In the genomic region with DNA sequence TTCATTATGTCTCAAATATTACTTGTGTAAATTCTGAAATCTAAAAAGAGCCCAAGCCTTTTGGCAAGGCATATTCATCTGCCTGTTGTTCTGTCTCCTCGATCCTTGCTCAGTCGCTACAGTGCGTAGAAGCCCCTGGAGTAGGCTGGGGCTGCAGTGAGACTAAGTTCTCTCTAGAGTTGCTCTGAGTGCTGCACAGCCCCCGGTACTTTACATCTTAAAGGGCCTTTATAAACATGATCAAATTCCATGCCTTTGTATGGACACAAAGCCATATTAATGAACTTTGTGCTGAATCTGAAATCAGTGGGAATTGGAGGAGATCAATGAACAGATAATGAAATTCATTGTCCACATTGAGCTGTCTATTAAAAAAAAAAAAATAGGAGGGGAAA, we compare ENCODE assay signal across 15 mouse cellular contexts.
DNase-seq lines count a peak whose midpoint lies in the region; ATAC-seq and TF ChIP-seq lines count a peak whose summit lies in the region.
"Had no signal": no experiment of that assay in that cellular context is flagged by ENCODE, and none has a peak within 500 bp of the region (broad histone marks: within the 10 kb centered on the region; RNA-seq: fewer than 3 reads in every experiment).

No protein-coding gene starts in this region.

- no peak for TF ChIP-seq CTCF in midbrain, postnatal 0 days (IDR thresholded peaks at IDR 0.05)

- H3K36me3 ChIP-seq in embryonic facial prominence, embryonic 11.5 days (replicated peaks; ENCODE audit: control insufficient read depth, insufficient read depth, low read depth, low read length), result no peaks in the 10 kb centered on the region
- peaks cover 46% of the 10 kb centered on the region for H3K36me3 ChIP-seq in embryonic facial prominence, embryonic 10.5 days (replicated peaks)
- H3K36me3 ChIP-seq in midbrain, embryonic 10.5 days, result peaks cover 31% of the 10 kb centered on the region
- no peaks in the 10 kb centered on the region for H3K36me3 ChIP-seq in midbrain, postnatal 0 days (ENCODE audit: insufficient read depth, low read length)
- H3K36me3 ChIP-seq in embryonic facial prominence, embryonic 13.5 days, result peaks cover 32% of the 10 kb centered on the region
- H3K36me3 ChIP-seq in midbrain, embryonic 13.5 days, result no peaks in the 10 kb centered on the region
- H3K36me3 ChIP-seq in kidney, embryonic 15.5 days, result peaks cover 12% of the 10 kb centered on the region
- H3K36me3 ChIP-seq: neural tube, embryonic 12.5 days had no signal

- H3K9ac ChIP-seq in embryonic facial prominence, embryonic 11.5 days (replicated peaks; ENCODE audit: low read length), result no peak overlapping the region
- no peak overlapping the region for H3K9ac ChIP-seq in midbrain, postnatal 0 days (replicated peaks; ENCODE audit: low read length, poor library complexity, severe bottlenecking)
- no peak overlapping the region for H3K9ac ChIP-seq in embryonic facial prominence, embryonic 13.5 days
- H3K9ac ChIP-seq in midbrain, embryonic 13.5 days (replicated peaks), result no peak overlapping the region
- no peak overlapping the region for H3K9ac ChIP-seq in kidney, embryonic 15.5 days
- H3K9ac ChIP-seq: neural tube, embryonic 12.5 days had no signal

- H3K4me1 ChIP-seq in embryonic facial prominence, embryonic 11.5 days (ENCODE audit: control insufficient read depth, insufficient read depth, low read length), result no peaks in the 10 kb centered on the region
- H3K4me1 ChIP-seq in embryonic facial prominence, embryonic 10.5 days, result peaks cover 22% of the 10 kb centered on the region
- peaks cover 60% of the 10 kb centered on the region for H3K4me1 ChIP-seq in midbrain, embryonic 10.5 days
- H3K4me1 ChIP-seq in midbrain, postnatal 0 days (ENCODE audit: insufficient read depth, low read length), result no peaks in the 10 kb centered on the region
- H3K4me1 ChIP-seq in embryonic facial prominence, embryonic 13.5 days, result peaks cover 5% of the 10 kb centered on the region; the same call in 1 of the 2 replicates
- peaks cover 27% of the 10 kb centered on the region for H3K4me1 ChIP-seq in midbrain, embryonic 13.5 days (replicated peaks)
- H3K4me1 ChIP-seq in kidney, embryonic 15.5 days, result no peaks in the 10 kb centered on the region

- no peaks in the 10 kb centered on the region for H3K9me3 ChIP-seq in embryonic facial prominence, embryonic 11.5 days (replicated peaks; ENCODE audit: control insufficient read depth, low read length)
- no peaks in the 10 kb centered on the region for H3K9me3 ChIP-seq in embryonic facial prominence, embryonic 10.5 days
- H3K9me3 ChIP-seq in midbrain, embryonic 10.5 days (replicated peaks), result no peaks in the 10 kb centered on the region
- no peaks in the 10 kb centered on the region for H3K9me3 ChIP-seq in midbrain, postnatal 0 days (ENCODE audit: low read length)
- no peaks in the 10 kb centered on the region for H3K9me3 ChIP-seq in embryonic facial prominence, embryonic 13.5 days
- H3K9me3 ChIP-seq in midbrain, embryonic 13.5 days, result no peaks in the 10 kb centered on the region
- H3K9me3 ChIP-seq in kidney, embryonic 15.5 days (replicated peaks), result no peaks in the 10 kb centered on the region
- H3K9me3 ChIP-seq: neural tube, embryonic 12.5 days had no signal

- H3K27ac ChIP-seq in embryonic facial prominence, embryonic 11.5 days (replicated peaks; ENCODE audit: low read depth, low read length), result no peak overlapping the region
- H3K27ac ChIP-seq in embryonic facial prominence, embryonic 10.5 days (replicated peaks), result no peak overlapping the region
- H3K27ac ChIP-seq in midbrain, embryonic 10.5 days (replicated peaks), result peak overlapping the region; percentile 69
- H3K27ac ChIP-seq in midbrain, postnatal 0 days (ENCODE audit: low read depth, low read length), result no peak overlapping the region
- H3K27ac ChIP-seq in embryonic facial prominence, embryonic 13.5 days, result peak overlapping the region; percentile 22; the same call in 1 of the 2 replicates
- peak overlapping the region; percentile 62; the same call in 1 of the 2 replicates for H3K27ac ChIP-seq in midbrain, embryonic 13.5 days
- no peak overlapping the region for H3K27ac ChIP-seq in kidney, embryonic 15.5 days
- H3K27ac ChIP-seq: neural tube, embryonic 12.5 days had no signal

- WGBS in embryonic facial prominence, embryonic 11.5 days, result 67% methylated on average over 4 of the region's 4 CpGs
- WGBS in embryonic facial prominence, embryonic 10.5 days, result 68% methylated on average over 4 of the region's 4 CpGs
- 22% methylated on average over 4 of the region's 4 CpGs for WGBS in midbrain, embryonic 10.5 days
- WGBS in midbrain, postnatal 0 days, result 26% methylated on average over 4 of the region's 4 CpGs
- 79% methylated on average over 4 of the region's 4 CpGs for WGBS in embryonic facial prominence, embryonic 13.5 days
- 8% methylated on average over 4 of the region's 4 CpGs for WGBS in midbrain, embryonic 13.5 days
- 93% methylated on average over 4 of the region's 4 CpGs for WGBS in kidney, embryonic 15.5 days

- 0 out of 2 replicates have a peak, but pooled peaks have one; percentile 60 for ATAC-seq in embryonic facial prominence, embryonic 11.5 days (replicated peaks; ENCODE audit: insufficient number of reproducible peaks, low FRiP score, low TSS enrichment, low read depth)
- ATAC-seq in midbrain, postnatal 0 days (ENCODE audit: low FRiP score), result no peak
- ATAC-seq in embryonic facial prominence, embryonic 13.5 days (ENCODE audit: insufficient number of reproducible peaks, insufficient read depth, low FRiP score, low TSS enrichment, low read depth), result no peak
- peak; percentile 65 for ATAC-seq in midbrain, embryonic 13.5 days
- ATAC-seq in kidney, embryonic 15.5 days (replicated peaks; ENCODE audit: low FRiP score), result no peak
- ATAC-seq: CD4-positive, CD25-positive, alpha-beta regulatory T cell, adult 4 months had no signal

- DNase-seq in embryonic facial prominence, embryonic 11.5 days (ENCODE audit: low spot score), result peak; percentile 11
- no peak for DNase-seq in embryonic facial prominence, embryonic 10.5 days (ENCODE audit: low spot score)
- DNase-seq in midbrain, embryonic 10.5 days (ENCODE audit: low spot score), result peak; percentile 34
- DNase-seq in midbrain, postnatal 0 days (ENCODE audit: low spot score), result no peak
- no peak for DNase-seq in layer of hippocampus, postnatal 10 days (ENCODE audit: low spot score in 2 of 2)
- DNase-seq: adrenal gland, postnatal 25 days; cerebellum, adult 2 months; right cerebral cortex, postnatal 14 days; thymus, postnatal 4 days had no signal

- no peak overlapping the region for H3K4me2 ChIP-seq in embryonic facial prominence, embryonic 11.5 days (ENCODE audit: low read depth, low read length)
- no peak overlapping the region for H3K4me2 ChIP-seq in midbrain, postnatal 0 days (ENCODE audit: low read depth, low read length, poor library complexity, severe bottlenecking)
- H3K4me2 ChIP-seq in embryonic facial prominence, embryonic 13.5 days, result no peak overlapping the region
- no peak overlapping the region for H3K4me2 ChIP-seq in midbrain, embryonic 13.5 days (replicated peaks)
- no peak overlapping the region for H3K4me2 ChIP-seq in kidney, embryonic 15.5 days
- H3K4me2 ChIP-seq: liver, embryonic 11.5 days; neural tube, embryonic 12.5 days had no signal

- H3K27me3 ChIP-seq in embryonic facial prominence, embryonic 11.5 days (ENCODE audit: control insufficient read depth, insufficient read depth, low read length), result no peaks in the 10 kb centered on the region
- H3K27me3 ChIP-seq in embryonic facial prominence, embryonic 10.5 days (replicated peaks; ENCODE audit: low read depth, poor library complexity, severe bottlenecking), result peaks cover 6% of the 10 kb centered on the region
- peaks cover 86% of the 10 kb centered on the region for H3K27me3 ChIP-seq in midbrain, embryonic 10.5 days (ENCODE audit: low read depth, poor library complexity, severe bottlenecking)
- no peaks in the 10 kb centered on the region for H3K27me3 ChIP-seq in midbrain, postnatal 0 days (ENCODE audit: insufficient read depth, low read length)
- H3K27me3 ChIP-seq in embryonic facial prominence, embryonic 13.5 days, result no peaks in the 10 kb centered on the region
- no peaks in the 10 kb centered on the region for H3K27me3 ChIP-seq in midbrain, embryonic 13.5 days
- H3K27me3 ChIP-seq in kidney, embryonic 15.5 days, result no peaks in the 10 kb centered on the region
- H3K27me3 ChIP-seq: neural tube, embryonic 12.5 days had no signal

- H3K4me3 ChIP-seq in embryonic facial prominence, embryonic 11.5 days (ENCODE audit: low read depth, low read length), result no peak overlapping the region
- no peak overlapping the region for H3K4me3 ChIP-seq in embryonic facial prominence, embryonic 10.5 days
- H3K4me3 ChIP-seq in midbrain, embryonic 10.5 days, result no peak overlapping the region
- H3K4me3 ChIP-seq in midbrain, postnatal 0 days (ENCODE audit: low read depth, low read length), result no peak overlapping the region
- H3K4me3 ChIP-seq in embryonic facial prominence, embryonic 13.5 days, result no peak overlapping the region
- H3K4me3 ChIP-seq in midbrain, embryonic 13.5 days (replicated peaks), result no peak overlapping the region
- H3K4me3 ChIP-seq in kidney, embryonic 15.5 days (replicated peaks), result no peak overlapping the region
- H3K4me3 ChIP-seq: neural tube, embryonic 12.5 days had no signal

Comparison
In these comparisons a context has a peak if more than half of its experiments do, and no peak if none do; other contexts are left out.
1. ATAC-seq: peak in embryonic facial prominence, embryonic 11.5 days (single experiment) and midbrain, embryonic 13.5 days (single experiment); none in midbrain, postnatal 0 days (single experiment), embryonic facial prominence, embryonic 13.5 days (single experiment) and kidney, embryonic 15.5 days (single experiment).
2. DNase-seq: peak in embryonic facial prominence, embryonic 11.5 days (single experiment) and midbrain, embryonic 10.5 days (single experiment); none in embryonic facial prominence, embryonic 10.5 days (single experiment), midbrain, postnatal 0 days (single experiment) and layer of hippocampus, postnatal 10 days (0 of 2).
3. H3K27ac ChIP-seq: peak in midbrain, embryonic 10.5 days (single experiment), embryonic facial prominence, embryonic 13.5 days (single experiment) and midbrain, embryonic 13.5 days (single experiment); none in embryonic facial prominence, embryonic 11.5 days (single experiment), embryonic facial prominence, embryonic 10.5 days (single experiment), midbrain, postnatal 0 days (single experiment) and kidney, embryonic 15.5 days (single experiment).